ENCODE assay signal across 18 mouse cellular contexts in the genomic region with DNA sequence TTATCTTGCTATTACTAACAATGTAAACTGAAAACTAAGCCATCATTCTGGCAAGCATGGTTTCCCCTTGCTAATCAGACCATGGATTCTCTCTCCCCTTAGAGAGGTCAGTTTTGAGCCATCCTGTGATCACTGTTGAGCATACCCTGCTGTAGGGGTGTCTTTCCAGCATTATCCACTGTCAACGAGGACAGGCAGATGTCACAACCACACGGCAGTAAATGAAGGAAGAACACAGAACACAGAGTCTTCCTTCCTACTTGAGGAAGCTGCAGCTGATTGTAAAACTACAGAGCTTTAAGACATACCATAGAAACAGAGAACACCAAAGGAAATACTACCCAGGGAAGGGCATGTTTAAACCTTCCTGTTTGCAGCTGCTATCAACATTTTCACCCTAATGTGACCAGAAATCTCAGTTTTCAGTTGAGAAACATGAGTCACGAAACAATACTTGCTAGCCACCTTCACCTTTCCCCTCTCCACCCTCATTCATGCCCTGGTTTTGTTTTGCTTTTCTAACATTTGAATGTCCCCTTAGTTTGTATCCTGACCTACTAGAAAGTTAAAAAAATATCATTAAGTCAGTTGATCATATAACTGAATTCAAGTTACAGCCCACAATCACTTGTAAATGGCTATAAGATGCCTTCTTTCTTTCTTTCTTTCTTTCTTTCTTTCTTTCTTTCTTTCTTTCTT.
DNase-seq lines count a peak whose midpoint lies in the region; ATAC-seq and TF ChIP-seq lines count a peak whose summit lies in the region.
"Had no signal": no experiment of that assay in that cellular context is flagged by ENCODE, and none has a peak within 500 bp of the region (broad histone marks: within the 10 kb centered on the region; RNA-seq: fewer than 3 reads in every experiment).

No protein-coding gene starts in this region.

- no peaks in the 10 kb centered on the region for H3K9me3 ChIP-seq in midbrain, embryonic 11.5 days (ENCODE audit: control insufficient read depth, low read length)
- H3K9me3 ChIP-seq in midbrain, embryonic 13.5 days: no peaks in the 10 kb centered on the region
- H3K9me3 ChIP-seq: limb, embryonic 15.5 days; midbrain, embryonic 12.5 days; neural tube, embryonic 15.5 days had no signal

- no peaks in the 10 kb centered on the region for H3K36me3 ChIP-seq in kidney, adult 2 months (ENCODE audit: control insufficient read depth, insufficient read depth, low read length)
- no peaks in the 10 kb centered on the region for H3K36me3 ChIP-seq in midbrain, embryonic 11.5 days (ENCODE audit: control insufficient read depth, insufficient read depth, low read length)
- no peaks in the 10 kb centered on the region for H3K36me3 ChIP-seq in midbrain, embryonic 13.5 days
- H3K36me3 ChIP-seq: limb, embryonic 15.5 days; midbrain, embryonic 12.5 days; neural tube, embryonic 15.5 days had no signal

- 66% methylated on average over 3 of the region's 3 CpGs for WGBS in kidney, adult 2 months
- WGBS in midbrain, embryonic 11.5 days: 68% methylated on average over 3 of the region's 3 CpGs
- 67% methylated on average over 3 of the region's 3 CpGs for WGBS in midbrain, embryonic 13.5 days

- H3K9ac ChIP-seq in midbrain, embryonic 11.5 days (ENCODE audit: low read length): no peak overlapping the region
- H3K9ac ChIP-seq in midbrain, embryonic 13.5 days (replicated peaks): no peak overlapping the region
- H3K9ac ChIP-seq: limb, embryonic 15.5 days; midbrain, embryonic 12.5 days; neural tube, embryonic 15.5 days had no signal

- peak overlapping the region; percentile 87 for H3K27ac ChIP-seq in gastrocnemius, adult 2 months
- peak overlapping the region; percentile 4 for H3K27ac ChIP-seq in kidney, adult 2 months (ENCODE audit: insufficient read depth, low read depth, low read length)
- no peak overlapping the region for H3K27ac ChIP-seq in midbrain, embryonic 11.5 days (ENCODE audit: low read depth, low read length)
- no peak overlapping the region for H3K27ac ChIP-seq in midbrain, embryonic 13.5 days
- H3K27ac ChIP-seq: limb, embryonic 15.5 days; midbrain, embryonic 12.5 days had no signal

- H3K4me2 ChIP-seq in midbrain, embryonic 11.5 days: no peak overlapping the region
- H3K4me2 ChIP-seq in midbrain, embryonic 13.5 days (replicated peaks): no peak overlapping the region
- H3K4me2 ChIP-seq: limb, embryonic 15.5 days; midbrain, embryonic 12.5 days; neural tube, embryonic 15.5 days had no signal

- H3K4me3 ChIP-seq in gastrocnemius, adult 2 months: no peak overlapping the region
- H3K4me3 ChIP-seq in kidney, adult 2 months (ENCODE audit: insufficient read depth, low read depth, low read length): no peak overlapping the region
- no peak overlapping the region for H3K4me3 ChIP-seq in midbrain, embryonic 11.5 days (ENCODE audit: low read depth, low read length)
- H3K4me3 ChIP-seq in midbrain, embryonic 13.5 days (replicated peaks): no peak overlapping the region
- H3K4me3 ChIP-seq: layer of hippocampus, adult 2 months; limb, embryonic 15.5 days; midbrain, embryonic 12.5 days; neural tube, embryonic 15.5 days had no signal

- no peak for TF ChIP-seq CTCF in gastrocnemius, adult 2 months (IDR thresholded peaks at IDR 0.05)
- TF ChIP-seq CTCF in kidney, adult 2 months (conservative IDR thresholded peaks at IDR 0.05; ENCODE audit: insufficient read depth, insufficient read length, low read depth, low read length): no peak

- H3K4me1 ChIP-seq in kidney, adult 2 months (ENCODE audit: control insufficient read depth, insufficient read depth, low read length): 0 out of 2 replicates have a peak, but pooled peaks cover 3% of the 10 kb centered on the region
- H3K4me1 ChIP-seq in midbrain, embryonic 11.5 days (ENCODE audit: control insufficient read depth, insufficient read depth, low read length): peaks cover 6% of the 10 kb centered on the region
- H3K4me1 ChIP-seq in midbrain, embryonic 13.5 days (replicated peaks): peaks cover 7% of the 10 kb centered on the region
- H3K4me1 ChIP-seq: limb, embryonic 15.5 days had no signal

- intact Hi-C loops in gastrocnemius, adult 2 months (cut with DNase I): loop anchor here (5.0 kb wide), 1 partner anchor 64 kb away; no protein-coding TSS in a partner anchor

- H3K27me3 ChIP-seq in kidney, adult 2 months (replicated peaks; ENCODE audit: control insufficient read depth, insufficient read depth, low read length): no peaks in the 10 kb centered on the region
- no peaks in the 10 kb centered on the region for H3K27me3 ChIP-seq in midbrain, embryonic 11.5 days (ENCODE audit: control insufficient read depth, insufficient read depth, low read length)
- no peaks in the 10 kb centered on the region for H3K27me3 ChIP-seq in midbrain, embryonic 13.5 days
- H3K27me3 ChIP-seq: limb, embryonic 15.5 days; midbrain, embryonic 12.5 days; neural tube, embryonic 15.5 days had no signal

- no peak for TF ChIP-seq POLR2A in kidney, adult 2 months (IDR thresholded peaks at IDR 0.05; ENCODE audit: low read depth, low read length)

- no peak for DNase-seq in gastrocnemius, adult 2 months
- DNase-seq in gastrocnemius, adult 8-10 months (ENCODE audit: low spot score in 2 of 2): no peak
- no peak for DNase-seq in kidney, adult 2 months
- no peak for DNase-seq in kidney, adult 9 months
- DNase-seq in midbrain, embryonic 11.5 days (ENCODE audit: low spot score, missing footprints): peak; percentile 75
- no peak for DNase-seq in thymus, adult 18-20 months
- DNase-seq in neural tube, embryonic 10.5 days (ENCODE audit: extremely low spot score, low spot score): no peak
- DNase-seq: adrenal gland, postnatal 25 days; cerebellum, adult 11-12 months; right cerebral cortex, postnatal 14 days; spleen, adult 18-20 months; thymus, postnatal 36 days had no signal

- no peak for ATAC-seq in midbrain, embryonic 11.5 days (ENCODE audit: low FRiP score)
- no peak for ATAC-seq in midbrain, embryonic 13.5 days
- ATAC-seq: intestine, postnatal 0 days had no signal

Comparison
In these comparisons a context has a peak if more than half of its experiments do, and no peak if none do; other contexts are left out.
1. H3K27ac ChIP-seq: peak in gastrocnemius, adult 2 months (single experiment) and kidney, adult 2 months (single experiment); none in midbrain, embryonic 11.5 days (single experiment) and midbrain, embryonic 13.5 days (single experiment).